In the genomic region with DNA sequence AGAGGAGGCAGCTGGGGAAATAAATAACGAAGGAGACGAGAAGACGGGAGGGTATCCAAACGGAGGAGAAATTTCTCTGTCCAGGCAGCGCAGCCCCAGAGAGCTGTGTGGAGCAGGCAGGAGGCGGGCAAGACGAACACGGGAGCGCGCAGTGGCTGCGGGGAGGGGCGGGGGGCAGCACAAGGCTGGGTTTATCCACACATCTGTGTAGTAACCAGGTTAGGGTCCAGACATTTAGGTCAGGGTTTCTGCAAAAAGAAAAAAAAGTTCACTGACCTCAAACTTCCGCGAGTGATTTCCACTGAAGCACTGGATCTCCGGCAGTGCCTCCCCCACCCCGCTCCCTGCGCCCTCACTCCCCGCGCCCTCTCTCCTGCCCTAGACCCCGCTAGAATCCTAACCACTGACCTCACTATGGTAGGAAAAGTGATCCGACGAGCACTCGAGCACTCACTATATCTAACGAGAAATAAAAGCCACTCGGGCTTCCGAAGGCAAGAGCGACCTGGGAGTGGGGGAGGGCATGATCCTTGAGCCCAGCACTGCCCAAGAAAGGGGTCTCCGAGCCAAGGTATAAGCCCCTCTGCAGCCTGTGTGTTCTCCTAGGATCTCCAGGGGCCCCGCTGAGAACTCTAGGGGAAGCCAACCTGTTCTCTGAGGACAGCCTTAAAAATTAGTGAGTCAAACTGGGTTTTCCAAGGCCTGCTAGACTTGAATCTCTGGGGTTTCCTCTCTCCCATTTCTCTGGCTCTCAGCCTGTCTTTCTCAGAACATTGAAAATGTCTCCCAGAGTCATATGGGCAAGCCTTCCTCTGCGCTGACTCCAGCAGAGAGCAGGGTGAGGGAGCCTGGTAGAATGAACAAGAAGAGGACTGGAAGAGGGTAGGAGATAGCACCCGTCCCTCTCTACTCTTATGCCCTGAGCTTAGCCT, we compare ENCODE assay signal across 7 mouse cellular contexts. TPM values are rescaled to one million over a fixed set of nuclear protein-coding genes. Genes with fewer than 3 reads are reported as not detected.
DNase-seq lines count a peak whose midpoint lies in the region; ATAC-seq and TF ChIP-seq lines count a peak whose summit lies in the region.

Gene Cacna1e (minus strand): TSS at position 227 of the 932 bp plus-strand sequence.

- H3K9me3 ChIP-seq in lung, embryonic 16.5 days (ENCODE audit: control insufficient read depth, low read length), result no peaks in the 10 kb centered on the region
- H3K9me3 ChIP-seq in embryonic facial prominence, embryonic 15.5 days (replicated peaks), result no peaks in the 10 kb centered on the region
- H3K9me3 ChIP-seq in intestine, embryonic 16.5 days (ENCODE audit: control insufficient read depth, low read length), result no peaks in the 10 kb centered on the region

- H3K4me1 ChIP-seq in lung, embryonic 16.5 days (replicated peaks; ENCODE audit: control insufficient read depth, insufficient read depth, low read length), result 0 out of 2 replicates have a peak, but pooled peaks cover 2% of the 10 kb centered on the region
- no peaks in the 10 kb centered on the region for H3K4me1 ChIP-seq in lung, adult 2 months (ENCODE audit: control insufficient read depth, insufficient read depth, low read length)
- peaks cover 13% of the 10 kb centered on the region for H3K4me1 ChIP-seq in embryonic facial prominence, embryonic 15.5 days
- 0 out of 2 replicates have a peak, but pooled peaks cover 6% of the 10 kb centered on the region for H3K4me1 ChIP-seq in intestine, embryonic 16.5 days (ENCODE audit: control insufficient read depth, insufficient read depth, low read length)

- peak within 1 kb of the TSS; percentile 48 for H3K4me3 ChIP-seq in lung, embryonic 16.5 days (ENCODE audit: low read length)
- no peak within 1 kb of the TSS for H3K4me3 ChIP-seq in lung, adult 2 months (replicated peaks; ENCODE audit: extremely low read depth, low read depth, low read length)
- peak within 1 kb of the TSS; percentile 43 for H3K4me3 ChIP-seq in embryonic facial prominence, embryonic 15.5 days (replicated peaks)
- peak within 1 kb of the TSS; percentile 48 for H3K4me3 ChIP-seq in intestine, embryonic 16.5 days (ENCODE audit: low read length)

- no peak for DNase-seq in lung, adult 2 months
- peak; percentile 61 to 65 for DNase-seq in cerebellum, adult 18-20 months
- no peak for DNase-seq in MN1 (ENCODE audit: low spot score)

- no peak for TF ChIP-seq POLR2A in lung, adult 2 months (IDR thresholded peaks at IDR 0.05; ENCODE audit: borderline replicate concordance, extremely low read depth, low read depth, low read length)

- WGBS in lung, embryonic 16.5 days, result 4% methylated on average over 31 of the region's 31 CpGs
- WGBS in lung, adult 2 months, result 9% methylated on average over 31 of the region's 31 CpGs
- WGBS in embryonic facial prominence, embryonic 15.5 days, result 6% methylated on average over 31 of the region's 31 CpGs
- WGBS in intestine, embryonic 16.5 days, result 9% methylated on average over 31 of the region's 31 CpGs

- ATAC-seq in lung, embryonic 16.5 days (ENCODE audit: low read depth), result 0 out of 2 replicates have a peak, but pooled peaks have one; percentile 17
- no peak for ATAC-seq in embryonic facial prominence, embryonic 15.5 days (ENCODE audit: insufficient number of reproducible peaks, low FRiP score, low TSS enrichment, low read depth)
- peak; percentile 62 for ATAC-seq in intestine, embryonic 16.5 days
- ATAC-seq in megakaryocyte progenitor cell, adult 5-6 weeks (replicated peaks; ENCODE audit: poor library complexity), result 0 out of 2 replicates have a peak, but pooled peaks have one; percentile 21

- peak within 1 kb of the TSS; percentile 48 for H3K9ac ChIP-seq in lung, embryonic 16.5 days (ENCODE audit: low read length)
- no peak within 1 kb of the TSS; the same call in 1 of the 2 replicates for H3K9ac ChIP-seq in embryonic facial prominence, embryonic 15.5 days
- H3K9ac ChIP-seq in intestine, embryonic 16.5 days (ENCODE audit: low read depth, low read length), result peak within 1 kb of the TSS; percentile 46; the same call in 1 of the 2 replicates

- no peak for TF ChIP-seq CTCF in lung, adult 2 months (IDR thresholded peaks at IDR 0.05; ENCODE audit: insufficient read depth, low read length)

- peak within 1 kb of the TSS; percentile 77 for H3K4me2 ChIP-seq in lung, embryonic 16.5 days (ENCODE audit: low read depth, low read length)
- H3K4me2 ChIP-seq in embryonic facial prominence, embryonic 15.5 days (replicated peaks), result peak within 1 kb of the TSS; percentile 76
- peak within 1 kb of the TSS; percentile 82 for H3K4me2 ChIP-seq in intestine, embryonic 16.5 days (ENCODE audit: low read depth, low read length)

- no peak within 1 kb of the TSS for H3K27ac ChIP-seq in lung, embryonic 16.5 days (ENCODE audit: low read length)
- no peak within 1 kb of the TSS for H3K27ac ChIP-seq in embryonic facial prominence, embryonic 15.5 days (replicated peaks)
- no peak within 1 kb of the TSS for H3K27ac ChIP-seq in intestine, embryonic 16.5 days (ENCODE audit: low read length)

- no peaks in the 10 kb centered on the region for H3K36me3 ChIP-seq in lung, embryonic 16.5 days (ENCODE audit: control insufficient read depth, insufficient read depth, low read length)
- H3K36me3 ChIP-seq in embryonic facial prominence, embryonic 15.5 days, result no peaks in the 10 kb centered on the region
- no peaks in the 10 kb centered on the region for H3K36me3 ChIP-seq in intestine, embryonic 16.5 days (ENCODE audit: control insufficient read depth, insufficient read depth, low read length)

- H3K27me3 ChIP-seq in lung, embryonic 16.5 days (ENCODE audit: control insufficient read depth, insufficient read depth, low read depth, low read length), result peaks cover 17% of the 10 kb centered on the region
- peaks cover 33% of the 10 kb centered on the region for H3K27me3 ChIP-seq in embryonic facial prominence, embryonic 15.5 days
- H3K27me3 ChIP-seq in intestine, embryonic 16.5 days (replicated peaks; ENCODE audit: control insufficient read depth, insufficient read depth, low read length), result peaks cover 10% of the 10 kb centered on the region

RNA-seq across cellular contexts. Expression of gene Cacna1e, which starts in this region (rescaled TPM):
- polyA plus RNA-seq in lung, embryonic 16.5 days (2015; fragmentation: Nextera tagmentation; extraction: Ambion mirVana), result 0.19 and 0.24 TPM in 2 replicates
- polyA plus RNA-seq in lung, adult 2 months (2012; rRNA removed), result 0.41 and 0.88 TPM in 2 replicates
- polyA plus RNA-seq in embryonic facial prominence, embryonic 15.5 days (2015; fragmentation: Nextera tagmentation; extraction: Ambion mirVana), result 1.3 and 1.4 TPM in 2 replicates
- 0.70 and 1.3 TPM in 2 replicates for polyA plus RNA-seq in intestine, embryonic 16.5 days (2015; fragmentation: Nextera tagmentation; extraction: Ambion mirVana)
- 0.07 and 0.34 TPM in 2 replicates for total RNA-seq in megakaryocyte progenitor cell, adult 5-6 weeks (2015)
- total RNA-seq in megakaryocyte progenitor cell, adult 5-6 weeks (2017), result 0.07 and 0.12 TPM in 2 replicates

Comparison
In these comparisons a context has a peak if more than half of its experiments do, and no peak if none do; other contexts are left out.
1. Peak in ATAC-seq, H3K4me3 ChIP-seq, H3K9ac ChIP-seq and H3K4me2 ChIP-seq in lung, embryonic 16.5 days; RNA of the gene not detected or under 1 TPM.
2. Peak in ATAC-seq in megakaryocyte progenitor cell, adult 5-6 weeks; RNA of the gene not detected or under 1 TPM.
3. DNase-seq: peak in cerebellum, adult 18-20 months (2 of 2); none in lung, adult 2 months (single experiment) and MN1 (single experiment).
4. Peak in every context shown above with its lines, with median percentiles within 50 percentile points of each other: H3K4me2 ChIP-seq.